9 mouse cellular contexts compared by ENCODE assay signal in genomic region chr15:101772080-101772710, GRCm38 (mm10). TPM values are rescaled to one million over a fixed set of nuclear protein-coding genes. Genes with fewer than 3 reads are reported as not detected.
DNase-seq lines count a peak whose midpoint lies in the region; ATAC-seq and TF ChIP-seq lines count a peak whose summit lies in the region.
"Had no signal": no experiment of that assay in that cellular context is flagged by ENCODE, and none has a peak within 500 bp of the region (broad histone marks: within the 10 kb centered on the region; RNA-seq: fewer than 3 reads in every experiment).

No protein-coding gene starts in this region.

- no peaks in the 10 kb centered on the region for H3K36me3 ChIP-seq in ES-E14 (ENCODE audit: control insufficient read depth, insufficient read depth, low read length, poor library complexity, severe bottlenecking)
- no peaks in the 10 kb centered on the region for H3K36me3 ChIP-seq in hindbrain, embryonic 15.5 days
- H3K36me3 ChIP-seq in midbrain, embryonic 14.5 days (ENCODE audit: control insufficient read depth, insufficient read depth, low read length) = no peaks in the 10 kb centered on the region

- no peaks in the 10 kb centered on the region for H3K27me3 ChIP-seq in hindbrain, embryonic 15.5 days
- no peaks in the 10 kb centered on the region for H3K27me3 ChIP-seq in midbrain, embryonic 14.5 days (ENCODE audit: control insufficient read depth, insufficient read depth, low read length)

- no peak overlapping the region for H3K4me3 ChIP-seq in ES-E14 (ENCODE audit: insufficient read depth in 1 of 2, low read depth in 1 of 2, low read length in 2 of 2, poor library complexity in 1 of 2, severe bottlenecking in 1 of 2)
- no peak overlapping the region for H3K4me3 ChIP-seq in hindbrain, embryonic 15.5 days
- H3K4me3 ChIP-seq in midbrain, embryonic 14.5 days (replicated peaks; ENCODE audit: low read depth, low read length) = no peak overlapping the region

- ATAC-seq in hindbrain, embryonic 15.5 days (ENCODE audit: low FRiP score, low read depth) = peak; percentile 54
- ATAC-seq in midbrain, embryonic 14.5 days (ENCODE audit: low FRiP score, low TSS enrichment) = no peak

- H3K4me1 ChIP-seq in ES-E14 (ENCODE audit: control insufficient read depth in 2 of 2, insufficient read depth in 2 of 2, low read length in 2 of 2, poor library complexity in 1 of 2) = peaks cover 0 to 7% of the 10 kb centered on the region in 2 experiments; a peak in 1 of 4 replicates
- H3K4me1 ChIP-seq in hindbrain, embryonic 15.5 days (replicated peaks) = 0 out of 2 replicates have a peak, but pooled peaks cover 4% of the 10 kb centered on the region
- no peaks in the 10 kb centered on the region for H3K4me1 ChIP-seq in midbrain, embryonic 14.5 days (ENCODE audit: control insufficient read depth, insufficient read depth, low read length)

- no peak overlapping the region for H3K4me2 ChIP-seq in hindbrain, embryonic 15.5 days
- no peak overlapping the region for H3K4me2 ChIP-seq in midbrain, embryonic 14.5 days (ENCODE audit: low read length)

- H3K9ac ChIP-seq in ES-E14 (ENCODE audit: insufficient read depth, low read depth, low read length, poor library complexity, severe bottlenecking) = no peak overlapping the region
- no peak overlapping the region for H3K9ac ChIP-seq in hindbrain, embryonic 15.5 days
- H3K9ac ChIP-seq in midbrain, embryonic 14.5 days (replicated peaks; ENCODE audit: low read length) = no peak overlapping the region

- in situ Hi-C loops in ES-E14 (cut with MboI; ENCODE audit: low sequenced_read_pairs in 2 of 2, unreplicated experiment in 2 of 2) = loop anchor here (5.0 to 10.0 kb wide), 3 partner anchors 200 to 293 kb away; no protein-coding TSS in a partner anchor

- WGBS in hindbrain, embryonic 15.5 days = 72% methylated on average over 5 of the region's 5 CpGs
- WGBS in midbrain, embryonic 14.5 days = 71% methylated on average over 5 of the region's 5 CpGs

- no peaks in the 10 kb centered on the region for H3K9me3 ChIP-seq in ES-E14 (ENCODE audit: control insufficient read depth, insufficient read depth, low read depth, low read length)
- H3K9me3 ChIP-seq in hindbrain, embryonic 15.5 days = no peaks in the 10 kb centered on the region
- no peaks in the 10 kb centered on the region for H3K9me3 ChIP-seq in midbrain, embryonic 14.5 days (ENCODE audit: control insufficient read depth, low read length)

- peak; percentile 23 for DNase-seq in layer of hippocampus, adult 11-12 months (ENCODE audit: low spot score)
- no peak for DNase-seq in layer of hippocampus, adult 9-11 months
- peak; percentile 16 for DNase-seq in ES-E14 (ENCODE audit: low read depth, low spot score)
- DNase-seq in c-Kit-positive CD71-negative TER-119-negative erythroid progenitor cells, embryonic 14.5 days (ENCODE audit: low read depth) = peak; percentile 13
- peak; percentile 38 for DNase-seq in midbrain, embryonic 14.5 days
- DNase-seq in cerebellum, adult 8-10 months = no peak
- DNase-seq in adipocyte (ENCODE audit: low spot score) = no peak

- no peak overlapping the region for H3K27ac ChIP-seq in ES-E14 (ENCODE audit: insufficient read depth, low read depth, low read length, poor library complexity, severe bottlenecking)
- H3K27ac ChIP-seq in hindbrain, embryonic 15.5 days (replicated peaks) = no peak overlapping the region
- no peak overlapping the region for H3K27ac ChIP-seq in midbrain, embryonic 14.5 days (replicated peaks; ENCODE audit: low read depth, low read length)

TF ChIP-seq in ES-E14, 5 proteins besides CTCF, POLR2A, EP300 and RAD21:
- TF ChIP-seq ZNF384 (IDR thresholded peaks at IDR 0.05; ENCODE audit: low read depth, low read length) (no peak), HCFC1 (IDR thresholded peaks at IDR 0.05; ENCODE audit: borderline replicate concordance, insufficient read depth, low read length) (no peak; the same call in 1 of the 2 replicates), CHD2 (IDR thresholded peaks at IDR 0.05; ENCODE audit: low read depth, low read length) (no peak)
TF ChIP-seq in ES-E14: peak in this region for 0.

RNA-seq across cellular contexts. Expression of gene Krt72, which starts 14.1 kb away (rescaled TPM):
- total RNA-seq in ES-E14 (2012; rRNA removed) = 0.11 TPM in 1 of 2 replicates, not detected in the other
- polyA plus RNA-seq in hindbrain, embryonic 15.5 days (2015; fragmentation: Nextera tagmentation; extraction: Ambion mirVana) = 0.16 and 0.27 TPM in 2 replicates
- polyA plus RNA-seq in midbrain, embryonic 14.5 days (2014; fragmentation: Nextera tagmentation; extraction: Ambion mirVana) = 0.11 TPM in 1 of 2 replicates, not detected in the other

RNA-seq across cellular contexts. Expression of gene Krt71, which starts 29.3 kb away (rescaled TPM):
- 0.16 TPM in 1 of 2 replicates, not detected in the other for total RNA-seq in ES-E14 (2012; rRNA removed)
- 1.2 and 1.4 TPM in 2 replicates for polyA plus RNA-seq in hindbrain, embryonic 15.5 days (2015; fragmentation: Nextera tagmentation; extraction: Ambion mirVana)
- polyA plus RNA-seq in midbrain, embryonic 14.5 days (2014; fragmentation: Nextera tagmentation; extraction: Ambion mirVana) = 0.25 and 0.63 TPM in 2 replicates
- polyA plus RNA-seq: frontal cortex, adult 2 months had no signal

RNA-seq across cellular contexts. Expression of gene Krt73, which starts 30.0 kb away (rescaled TPM):
- not detected in 2 replicates for total RNA-seq in ES-E14 (2012; rRNA removed)
- polyA plus RNA-seq in hindbrain, embryonic 15.5 days (2015; fragmentation: Nextera tagmentation; extraction: Ambion mirVana) = 1.3 and 3.3 TPM in 2 replicates
- 1.1 and 2.0 TPM in 2 replicates for polyA plus RNA-seq in midbrain, embryonic 14.5 days (2014; fragmentation: Nextera tagmentation; extraction: Ambion mirVana)

RNA-seq across cellular contexts. Expression of gene Krt2, which starts 45.8 kb away (rescaled TPM):
- total RNA-seq in ES-E14 (2012; rRNA removed) = not detected in 2 replicates
- polyA plus RNA-seq in hindbrain, embryonic 15.5 days (2015; fragmentation: Nextera tagmentation; extraction: Ambion mirVana) = 0.05 TPM in 1 of 2 replicates, not detected in the other
- not detected in 2 replicates for polyA plus RNA-seq in midbrain, embryonic 14.5 days (2014; fragmentation: Nextera tagmentation; extraction: Ambion mirVana)

RNA-seq across cellular contexts. Expression of gene Krt5, which starts 59.5 kb away (rescaled TPM):
- 0.11 and 0.31 TPM in 2 replicates for total RNA-seq in ES-E14 (2012; rRNA removed)
- polyA plus RNA-seq in hindbrain, embryonic 15.5 days (2015; fragmentation: Nextera tagmentation; extraction: Ambion mirVana) = 0.18 and 0.75 TPM in 2 replicates
- polyA plus RNA-seq in midbrain, embryonic 14.5 days (2014; fragmentation: Nextera tagmentation; extraction: Ambion mirVana) = not detected in 2 replicates
- polyA plus RNA-seq: frontal cortex, adult 2 months had no signal

Comparison
In these comparisons a context has a peak if more than half of its experiments do, and no peak if none do; other contexts are left out.
1. DNase-seq: peak in layer of hippocampus, adult 11-12 months (single experiment), ES-E14 (single experiment), c-Kit-positive CD71-negative TER-119-negative erythroid progenitor cells, embryonic 14.5 days (single experiment) and midbrain, embryonic 14.5 days (single experiment); none in layer of hippocampus, adult 9-11 months (single experiment), cerebellum, adult 8-10 months (single experiment) and adipocyte (single experiment).